Mouse (Mus musculus): ENCODE results near the gene Jmjd1c.

Jmjd1c gene

DNA sequence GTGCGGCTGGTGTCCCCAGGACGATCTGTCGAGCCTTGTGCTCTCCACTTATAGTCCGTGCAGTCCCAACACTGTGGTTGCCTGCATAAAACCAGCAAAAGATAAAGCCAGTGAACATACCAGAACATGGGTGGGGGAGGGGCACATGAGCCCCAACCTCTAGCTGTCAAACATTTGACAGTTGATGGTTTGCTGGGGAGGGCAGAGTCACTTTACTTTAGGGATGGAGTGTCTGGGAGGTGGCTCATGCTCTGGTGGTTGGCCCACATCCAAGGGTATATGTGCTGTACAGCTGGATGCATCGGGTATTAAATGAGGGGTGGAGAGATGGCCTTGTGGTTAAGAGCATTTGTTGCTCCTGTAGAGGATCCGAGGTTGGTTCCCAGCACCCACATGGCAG is 205.1 kb downstream of the Jmjd1c start:
- no peak for DNase-seq (ENCODE audit: low spot score)

DNA sequence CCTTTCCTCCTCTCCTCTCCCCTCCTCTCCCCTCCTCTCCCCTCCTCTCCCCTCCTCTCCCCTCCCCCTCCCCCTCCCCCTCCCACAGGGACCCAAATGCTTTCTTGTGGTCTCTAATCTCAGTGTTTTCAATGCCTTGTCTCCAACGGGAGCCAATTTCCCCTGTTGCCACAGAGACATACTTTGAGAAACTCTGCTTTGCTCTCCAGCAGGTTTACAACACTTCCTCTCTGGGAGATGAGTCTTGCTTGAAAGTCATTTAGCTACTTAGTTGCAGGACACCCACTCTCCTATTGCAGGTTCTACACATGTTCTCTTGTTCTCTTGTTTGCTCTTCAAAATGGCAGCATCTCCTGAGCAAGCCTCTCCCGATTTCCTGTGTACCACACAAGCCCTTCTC is 206.4 kb downstream of the Jmjd1c start:
- no peak for DNase-seq (ENCODE audit: low spot score)
